Mouse (Mus musculus): ENCODE data around the gene Kat8.
"Not testable (repeated sequence)": the region's sequence is repeated elsewhere in the genome, so short reads cannot be mapped to it uniquely, and the experiment has no call there.

- not testable (repeated sequence) for TF ChIP-seq CTCF, POLR2A (IDR thresholded peaks at IDR 0.05; ENCODE audit: insufficient read depth, low read depth, low read length)
Observed at GRCm38 (mm10) chr7:127895891-127896290, 16.4 kb upstream of the Kat8 start.

All from olfactory bulb, adult 2 months (tissue).